Mouse (Mus musculus) C2C12 (cell line): ENCODE measurements around the gene Nckipsd.

Experiments
- CEBPB ChIP-seq: IDR thresholded peaks from one replicate; pipeline ENCODE4 v1.6.1; 2011; ENCODE audit warnings: low read depth, mild to moderate bottlenecking, control low read depth, moderate library complexity
- CTCF ChIP-seq: IDR thresholded peaks from one replicate; pipeline ENCODE4 v1.5.1; 2011; ENCODE audit not compliant: control insufficient read depth, insufficient read depth, insufficient read length
- MAX ChIP-seq: IDR thresholded peaks from one replicate; pipeline ENCODE4 v1.6.1; 2011; ENCODE audit warnings: mild to moderate bottlenecking, control low read depth
- MYOD1 ChIP-seq: IDR thresholded peaks from one replicate; pipeline ENCODE4 v1.6.1; 2011; ENCODE audit warnings: low read depth; ENCODE audit not compliant: control insufficient read depth, insufficient read length
- MYOG ChIP-seq: IDR thresholded peaks from one replicate; pipeline ENCODE4 v1.6.1; 2011; ENCODE audit not compliant: control insufficient read depth, insufficient read length; ENCODE audit errors: extremely low read depth
- USF1 ChIP-seq: IDR thresholded peaks from one replicate; pipeline ENCODE4 v1.6.1; 2011; ENCODE audit warnings: low read depth, mild to moderate bottlenecking, control low read depth, moderate library complexity

GRCm38 (mm10) chr9:108809188-108809587 lies 1.0 kb downstream of the Nckipsd start:
- TF ChIP-seq MAX (no peak), CTCF (no peak), CEBPB (no peak), MYOG (no peak), MYOD1 (no peak), USF1 (no peak)
